Mouse (Mus musculus) thymus, adult 18-20 months (tissue): ENCODE data around the gene Cep97.
A peak's percentile ranks its signal among the peaks of the same experiment; 100 is the strongest.
"Not testable (repeated sequence)": the region's sequence is repeated elsewhere in the genome, so short reads cannot be mapped to it uniquely, and the experiment has no call there.

Experiments
- DNase-seq, 2 experiments: peaks; one replicate each; pipeline ENCODE4 v3.0.0; 2022; ENCODE audit warnings: mixed read lengths in 2 of 2

Gene Cep97

GRCm38 (mm10) chr16:55889451-55889850, 45.2 kb downstream of the Cep97 start:
- no peak for DNase-seq

- no peak for DNase-seq
These were observed 46.1 kb downstream of the Cep97 start for GRCm38 (mm10) chr16:55888584-55888960.

GRCm38 (mm10) chr16:55887814-55888583, 46.7 kb downstream of the Cep97 start:
- DNase-seq = peak in 1 of 2 experiments; percentile 39

GRCm38 (mm10) chr16:55884246-55884645, 50.4 kb downstream of the Cep97 start:
- no peak for DNase-seq

GRCm38 (mm10) chr16:55876025-55876424, 58.6 kb downstream of the Cep97 start:
- no peak for DNase-seq

GRCm38 (mm10) chr16:55863832-55864231, 70.8 kb downstream of the Cep97 start:
- no peak for DNase-seq

- DNase-seq = peak; percentile 12 to 24
These were observed 71.4 kb downstream of the Cep97 start for GRCm38 (mm10) chr16:55863149-55863815.

GRCm38 (mm10) chr16:55861104-55861503, 73.6 kb downstream of the Cep97 start:
- DNase-seq = no peak

- DNase-seq = not testable (repeated sequence)
These were observed 75.2 kb downstream of the Cep97 start for GRCm38 (mm10) chr16:55859421-55859820.

GRCm38 (mm10) chr16:55858465-55858864, 76.2 kb downstream of the Cep97 start:
- peak; percentile 41 to 43 for DNase-seq

- DNase-seq = peak; percentile 13 to 48
These were observed 81.5 kb downstream of the Cep97 start for GRCm38 (mm10) chr16:55852943-55853727.

GRCm38 (mm10) chr16:55852515-55852914, 82.1 kb downstream of the Cep97 start:
- DNase-seq = no peak

GRCm38 (mm10) chr16:55850485-55850884, 84.2 kb downstream of the Cep97 start:
- DNase-seq = no peak
